Mouse (Mus musculus) adrenal gland, adult 8-10 months (tissue): ENCODE results near the gene Rasgef1c. TPM values are rescaled to one million over a fixed set of nuclear protein-coding genes. Genes with fewer than 3 reads are reported as not detected.

Source experiments
- DNase-seq: peaks from one replicate; pipeline ENCODE4 v3.0.0; 2022
- total RNA-seq, 4 experiments: library from RNA; stranded (reverse); gene quantifications; 2 replicates each; pipeline ENCODE4 v1.2.4; 2022

Rasgef1c gene
- total RNA-seq, 4 experiments from 2014 or later: 0.67 to 1.1 (median 0.82) TPM

DNA sequence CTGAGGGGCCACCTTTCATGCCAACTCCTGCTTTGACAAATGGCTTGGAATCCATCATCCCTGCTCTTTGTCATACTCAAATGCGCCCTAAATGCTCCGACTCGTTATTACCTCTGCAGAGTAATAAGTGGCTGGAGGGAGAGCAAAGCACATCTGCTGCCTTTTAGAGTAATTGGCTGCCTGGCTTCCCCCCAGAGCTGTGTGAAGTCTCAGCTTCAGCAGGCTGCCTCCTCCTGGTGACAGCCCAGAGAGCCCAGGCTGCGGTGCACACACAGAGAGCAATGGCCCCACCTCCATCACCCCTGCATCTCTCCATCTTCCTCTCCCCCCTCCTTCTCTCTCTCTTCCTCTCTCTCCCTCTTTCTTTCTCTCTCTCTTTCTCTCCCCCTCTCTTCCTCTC, 25.5 kb downstream of the Rasgef1c start:
- DNase-seq: no peak

GRCm38 (mm10) chr11:49927670-49928069, 26.0 kb downstream of the Rasgef1c start:
- DNase-seq: no peak

GRCm38 (mm10) chr11:49931037-49931625, 29.5 kb downstream of the Rasgef1c start:
- DNase-seq: peak; percentile 22

DNA sequence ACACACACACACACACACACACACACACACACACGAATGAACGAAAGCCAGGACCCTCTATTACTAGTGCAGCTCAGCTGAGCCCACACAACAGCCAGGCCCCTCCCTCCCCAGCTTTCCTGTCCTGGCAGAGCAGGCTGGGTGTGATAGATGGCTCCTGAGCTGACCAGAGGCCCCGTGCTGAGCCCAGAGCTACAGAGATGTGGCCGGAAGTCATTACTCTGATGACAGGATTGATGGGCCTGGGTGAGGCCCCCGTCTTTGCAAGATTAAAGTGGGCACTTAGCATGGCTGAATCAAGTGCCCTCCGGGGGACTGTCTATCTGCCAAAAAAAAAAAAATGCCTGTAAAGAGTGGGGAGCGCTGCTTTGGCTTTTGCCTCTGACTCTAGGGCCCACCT, 30.2 kb downstream of the Rasgef1c start:
- peak; percentile 15 for DNase-seq

- DNase-seq: no peak
These were observed 32.2 kb downstream of the Rasgef1c start for GRCm38 (mm10) chr11:49933811-49934210.

DNA sequence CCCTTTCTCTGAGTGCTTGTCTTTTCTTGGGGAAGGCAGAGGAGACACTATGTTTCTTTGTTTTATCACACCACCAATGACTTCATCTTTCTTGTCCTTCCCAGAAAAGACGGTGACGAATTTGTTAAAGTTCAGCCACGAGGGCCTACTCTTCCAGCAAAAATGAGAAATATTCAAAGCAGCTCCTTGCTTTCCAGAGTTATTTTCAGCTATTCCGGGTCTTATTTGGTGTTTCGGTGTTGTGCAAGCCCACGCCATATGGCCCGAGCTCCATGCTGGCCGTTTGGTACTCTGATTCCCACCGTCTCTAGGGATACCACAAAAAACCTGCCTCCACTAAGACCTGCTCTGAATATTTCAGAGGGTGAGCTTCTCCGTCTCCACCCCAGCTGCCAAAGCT, 32.7 kb downstream of the Rasgef1c start:
- no peak for DNase-seq

- no peak for DNase-seq
These were observed 34.8 kb downstream of the Rasgef1c start for GRCm38 (mm10) chr11:49936458-49936857.

GRCm38 (mm10) chr11:49937779-49938178, 36.1 kb downstream of the Rasgef1c start:
- no peak for DNase-seq

DNA sequence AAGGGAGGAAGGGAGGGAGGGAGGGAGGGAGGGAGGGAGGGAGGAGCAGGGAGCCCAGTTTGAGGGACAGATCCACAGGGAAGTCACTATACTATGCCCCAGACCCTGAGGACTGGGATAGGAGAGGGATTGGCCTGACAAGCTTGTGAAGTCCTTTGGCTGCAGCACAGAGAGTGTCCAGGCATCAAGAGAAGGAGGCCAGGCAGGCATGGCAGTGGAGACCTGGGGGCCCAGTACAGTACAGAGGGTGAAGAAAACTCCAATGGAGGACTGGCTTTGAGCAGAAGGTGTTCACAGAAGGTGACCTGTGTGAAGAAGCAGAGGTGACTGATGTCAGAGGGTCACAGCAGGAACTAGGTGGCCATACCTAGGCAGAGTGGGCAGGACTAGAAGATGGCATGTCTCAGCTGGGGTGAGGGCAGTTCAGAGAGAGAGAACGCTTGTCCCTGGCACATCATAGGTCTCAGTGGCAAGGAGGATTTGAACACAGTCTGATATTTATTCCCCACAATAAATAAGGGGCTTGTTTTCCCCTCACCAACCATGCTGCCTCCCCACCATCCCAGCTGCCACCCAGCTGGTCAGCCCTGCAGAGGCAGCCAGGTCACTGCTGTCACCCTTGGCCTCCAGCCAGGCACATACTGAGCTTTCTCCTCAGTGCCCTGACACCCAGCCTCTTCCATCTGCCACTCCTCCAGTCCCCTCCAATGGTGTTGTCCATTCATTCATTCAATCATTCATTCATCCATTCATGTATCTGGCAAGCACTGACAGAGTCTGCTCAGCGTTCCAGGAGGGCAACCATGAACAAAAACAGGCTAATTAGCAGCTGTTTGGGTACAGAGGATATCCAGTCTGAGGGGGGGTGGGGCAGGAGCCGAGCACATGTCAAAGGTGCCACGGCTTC, 36.9 kb downstream of the Rasgef1c start:
- DNase-seq: no peak

GRCm38 (mm10) chr11:49942841-49943240, 41.2 kb downstream of the Rasgef1c start:
- DNase-seq: no peak

- DNase-seq: no peak
These were observed 42.3 kb downstream of the Rasgef1c start for GRCm38 (mm10) chr11:49943901-49944300.

GRCm38 (mm10) chr11:49945726-49946125, 44.1 kb downstream of the Rasgef1c start:
- no peak for DNase-seq

GRCm38 (mm10) chr11:49949839-49950238, 48.2 kb downstream of the Rasgef1c start:
- DNase-seq: no peak

GRCm38 (mm10) chr11:49953616-49954015, 52.0 kb downstream of the Rasgef1c start:
- no peak for DNase-seq

GRCm38 (mm10) chr11:49955577-49956261, 54.1 kb downstream of the Rasgef1c start:
- peak; percentile 26 for DNase-seq

GRCm38 (mm10) chr11:49958017-49958416, 56.4 kb downstream of the Rasgef1c start:
- DNase-seq: no peak

DNA sequence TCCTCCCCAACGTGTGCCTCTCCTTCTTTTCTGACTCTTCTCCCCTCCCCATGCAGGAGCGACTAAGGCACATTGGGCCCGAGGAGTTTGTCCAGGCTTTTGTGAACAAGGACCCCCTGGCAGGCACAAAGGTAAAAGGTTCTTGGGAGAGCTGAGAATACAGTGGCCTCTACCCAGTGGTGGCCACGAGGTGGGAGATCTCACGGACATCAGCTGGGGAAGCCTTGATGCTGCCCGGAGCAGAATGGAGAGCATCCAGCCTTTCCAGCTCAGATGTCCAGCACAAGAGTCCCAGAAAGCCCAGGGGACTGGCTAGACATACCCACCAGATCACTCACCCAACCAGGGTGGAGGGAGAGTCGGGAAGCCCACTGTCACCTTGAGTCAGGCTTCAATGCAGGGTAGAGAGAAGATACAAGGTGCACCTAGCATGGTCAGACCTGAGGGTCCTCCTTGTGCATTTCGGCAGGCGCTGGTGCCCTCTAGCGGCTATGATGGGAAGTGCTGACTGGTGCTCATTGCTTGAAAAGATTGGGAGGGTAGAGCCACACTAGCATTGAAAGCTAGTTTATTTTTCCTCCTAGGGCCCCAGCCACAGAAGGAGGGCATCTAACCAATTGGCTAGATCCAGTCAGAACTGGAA, 59.6 kb downstream of the Rasgef1c start:
- DNase-seq: no peak

DNA sequence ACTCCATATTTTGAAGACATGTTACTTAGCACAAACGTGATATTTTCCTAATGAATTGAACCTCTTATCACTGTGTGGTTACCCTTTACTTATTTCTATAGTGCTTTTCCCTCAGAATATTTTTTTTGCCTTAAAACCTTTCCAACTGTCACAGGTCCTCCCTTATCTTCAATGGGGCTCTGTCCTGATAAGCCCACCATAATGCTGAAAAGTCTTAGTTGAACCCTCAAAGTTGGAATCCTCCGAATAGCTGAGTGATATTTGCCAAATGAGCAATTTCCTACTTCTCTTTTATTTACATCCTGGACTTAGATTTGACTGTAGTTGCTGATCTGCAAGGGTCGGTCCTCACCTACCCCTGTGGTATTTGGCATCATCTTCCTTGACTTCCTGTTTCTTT, 63.7 kb downstream of the Rasgef1c start:
- DNase-seq: no peak

GRCm38 (mm10) chr11:49969692-49970091, 68.1 kb downstream of the Rasgef1c start:
- DNase-seq: no peak

DNA sequence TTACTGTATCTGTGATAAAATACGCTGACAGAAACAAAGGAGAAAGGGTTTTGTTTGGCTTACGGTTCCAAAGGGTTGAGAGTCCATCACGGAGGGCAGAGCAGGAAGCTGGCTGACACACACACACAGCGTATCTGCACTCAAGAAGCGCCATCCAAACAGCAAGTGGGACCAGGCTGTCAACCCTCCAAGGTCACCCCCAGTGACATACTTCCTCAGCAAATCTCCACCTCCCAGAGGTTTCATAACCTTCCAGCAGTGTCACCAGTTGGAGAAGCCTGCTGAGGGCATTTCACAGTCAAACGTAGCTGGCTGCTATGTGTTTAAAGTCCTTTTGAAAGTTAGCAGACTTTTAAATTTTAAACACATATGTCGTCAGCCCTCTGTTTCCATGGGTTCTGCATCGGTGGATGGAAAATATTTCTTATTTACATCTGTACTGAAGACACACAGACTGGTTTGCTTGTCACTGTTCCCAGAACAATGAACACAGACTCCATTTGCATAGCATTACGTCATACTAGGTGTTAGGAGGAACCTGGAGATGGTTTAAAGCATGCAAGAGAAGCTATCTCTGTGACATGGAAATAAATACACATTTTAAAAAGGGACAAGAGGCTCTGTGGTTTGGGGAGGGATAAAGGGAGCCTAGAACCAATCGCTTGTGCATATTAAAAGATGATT, 72.2 kb downstream of the Rasgef1c start:
- DNase-seq: no peak

GRCm38 (mm10) chr11:49974675-49975074, 73.0 kb downstream of the Rasgef1c start:
- no peak for DNase-seq

DNA sequence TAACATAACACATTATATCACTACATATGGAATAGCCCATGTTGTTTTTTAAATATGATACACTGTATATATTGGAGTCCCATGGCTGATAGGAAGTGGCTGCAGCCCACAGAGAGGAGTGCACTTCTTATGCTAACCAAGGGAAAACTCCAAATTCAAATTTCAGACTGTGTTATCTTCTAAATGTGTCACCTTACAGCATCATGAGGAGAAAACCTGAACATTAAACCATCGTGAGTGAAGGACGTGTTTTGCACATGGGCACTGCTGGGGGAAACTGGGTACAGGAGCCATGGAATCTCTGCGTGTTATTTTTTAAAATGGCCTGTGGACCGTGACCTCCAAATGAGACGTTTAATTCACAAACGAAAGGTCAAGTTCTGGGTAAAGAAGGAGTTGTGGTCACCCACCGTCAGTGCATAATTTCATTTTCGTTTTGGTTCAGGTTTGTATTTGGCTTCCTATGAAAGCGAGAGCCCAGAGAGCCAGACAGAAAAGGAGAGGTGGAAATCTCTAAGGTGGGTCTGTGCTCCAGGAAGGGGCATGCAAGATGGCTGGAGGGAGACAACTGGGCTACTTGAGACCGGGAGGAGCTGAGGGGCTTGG, 76.4 kb downstream of the Rasgef1c start:
- DNase-seq: no peak
